Mouse (Mus musculus): ENCODE data around the gene BC049730. TPM values are rescaled to one million over a fixed set of nuclear protein-coding genes. Genes with fewer than 3 reads are reported as not detected.

Gene BC049730
- polyA plus RNA-seq, 1 experiment from 2014 or later: not detected

GRCm38 (mm10) chr7:24753476-24753875 is 44.4 kb downstream of the BC049730 start:
- H3K9me3 ChIP-seq (ENCODE audit: control insufficient read depth, low read length): no peaks in the 10 kb centered on the region
- no peaks in the 10 kb centered on the region for H3K36me3 ChIP-seq (ENCODE audit: control insufficient read depth, insufficient read depth, low read length)
- no peaks in the 10 kb centered on the region for H3K4me1 ChIP-seq (ENCODE audit: control insufficient read depth, insufficient read depth, low read length)
- H3K4me2 ChIP-seq (ENCODE audit: low read depth, low read length): no peak overlapping the region
- no peak overlapping the region for H3K27ac ChIP-seq (ENCODE audit: low read depth, low read length)
- no peak overlapping the region for H3K4me3 ChIP-seq (ENCODE audit: low read depth, low read length)
- WGBS: 77% methylated on average over 5 of the region's 5 CpGs
- no peak overlapping the region for H3K9ac ChIP-seq (replicated peaks; ENCODE audit: low read depth, low read length)
- H3K27me3 ChIP-seq (ENCODE audit: control insufficient read depth, insufficient read depth, low read length): no peaks in the 10 kb centered on the region
- ATAC-seq (ENCODE audit: low read depth): no peak

- Histone ChIP-seq H3K4me3 (ENCODE audit: low read depth, low read length) (no peak overlapping the region), H3K9ac (replicated peaks; ENCODE audit: low read depth, low read length) (no peak overlapping the region), H3K27ac (ENCODE audit: low read depth, low read length) (no peak overlapping the region), H3K27me3 (ENCODE audit: control insufficient read depth, insufficient read depth, low read length) (no peaks in the 10 kb centered on the region), H3K36me3 (ENCODE audit: control insufficient read depth, insufficient read depth, low read length) (no peaks in the 10 kb centered on the region), H3K4me1 (ENCODE audit: control insufficient read depth, insufficient read depth, low read length) (no peaks in the 10 kb centered on the region), H3K4me2 (ENCODE audit: low read depth, low read length) (no peak overlapping the region), H3K9me3 (ENCODE audit: control insufficient read depth, low read length) (no peaks in the 10 kb centered on the region)
- WGBS: 92% methylated on average over 1 of the region's 1 CpGs
- no peak for ATAC-seq (ENCODE audit: low read depth)
Observed at GRCm38 (mm10) chr7:24758520-24758919, 49.5 kb downstream of the BC049730 start.

DNA sequence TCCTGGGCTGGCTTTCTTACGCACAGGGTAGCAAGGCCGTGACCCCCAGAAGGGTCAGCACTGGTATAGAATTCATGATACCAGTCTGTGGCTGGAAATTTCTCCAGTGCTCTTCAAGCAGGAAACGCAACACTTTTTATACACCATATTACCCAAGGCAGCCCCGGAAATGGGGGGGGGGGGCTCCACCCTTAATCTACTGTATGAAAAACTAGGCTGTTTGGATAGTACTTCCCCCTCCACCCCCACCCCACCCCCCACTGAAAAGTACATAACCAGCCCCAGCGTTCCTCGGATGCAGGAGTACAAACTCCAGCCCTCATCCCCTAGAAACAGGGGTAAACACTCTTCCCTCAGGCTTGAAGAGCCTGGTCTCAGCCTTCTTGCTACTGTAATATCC is 51.2 kb downstream of the BC049730 start, which contains the start of gene Cd177:
Gene Cd177, minus strand, starts transcription at position 101 of the 400 bp plus-strand sequence.
- no peaks in the 10 kb centered on the region for H3K4me1 ChIP-seq (ENCODE audit: control insufficient read depth, insufficient read depth, low read length)
- H3K27me3 ChIP-seq (ENCODE audit: control insufficient read depth, insufficient read depth, low read length): no peaks in the 10 kb centered on the region
- no peak within 1 kb of the TSS for H3K9ac ChIP-seq (replicated peaks; ENCODE audit: low read depth, low read length)
- WGBS: 76% methylated on average over 6 of the region's 6 CpGs
- no peaks in the 10 kb centered on the region for H3K36me3 ChIP-seq (ENCODE audit: control insufficient read depth, insufficient read depth, low read length)
- no peaks in the 10 kb centered on the region for H3K9me3 ChIP-seq (ENCODE audit: control insufficient read depth, low read length)
- no peak within 1 kb of the TSS for H3K4me3 ChIP-seq (ENCODE audit: low read depth, low read length)
- H3K27ac ChIP-seq (ENCODE audit: low read depth, low read length): no peak within 1 kb of the TSS
- ATAC-seq (ENCODE audit: low read depth): no peak
- no peak within 1 kb of the TSS for H3K4me2 ChIP-seq (ENCODE audit: low read depth, low read length)

DNA sequence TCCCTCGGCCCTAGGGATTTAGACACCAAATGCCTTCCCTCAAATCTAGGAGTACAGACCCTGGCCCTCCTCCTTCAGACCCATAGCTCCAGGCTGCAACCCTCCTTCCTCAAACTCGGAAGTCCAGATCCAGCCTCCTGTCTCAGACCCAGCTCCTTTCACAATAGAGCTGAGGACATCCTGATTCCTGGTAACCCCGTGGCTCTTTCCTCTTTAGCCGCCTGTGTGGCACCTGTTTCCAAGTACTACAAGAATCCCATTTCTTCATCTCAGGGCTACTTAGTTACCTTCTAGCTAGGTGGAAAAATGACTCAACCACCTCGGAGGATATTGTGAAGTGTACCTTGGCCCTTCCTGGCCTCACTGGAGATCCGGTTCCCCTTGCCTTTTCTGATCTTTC is 52.1 kb downstream of the BC049730 start:
- H3K4me2 ChIP-seq (ENCODE audit: low read depth, low read length): no peak overlapping the region
- no peaks in the 10 kb centered on the region for H3K27me3 ChIP-seq (ENCODE audit: control insufficient read depth, insufficient read depth, low read length)
- H3K27ac ChIP-seq (ENCODE audit: low read depth, low read length): no peak overlapping the region
- H3K4me3 ChIP-seq (ENCODE audit: low read depth, low read length): no peak overlapping the region
- H3K9ac ChIP-seq (replicated peaks; ENCODE audit: low read depth, low read length): no peak overlapping the region
- no peaks in the 10 kb centered on the region for H3K9me3 ChIP-seq (ENCODE audit: control insufficient read depth, low read length)
- ATAC-seq (ENCODE audit: low read depth): no peak
- H3K36me3 ChIP-seq (ENCODE audit: control insufficient read depth, insufficient read depth, low read length): no peaks in the 10 kb centered on the region
- WGBS: 85% methylated on average over 6 of the region's 6 CpGs
- H3K4me1 ChIP-seq (ENCODE audit: control insufficient read depth, insufficient read depth, low read length): no peaks in the 10 kb centered on the region

GRCm38 (mm10) chr7:24762574-24762973 is 53.5 kb downstream of the BC049730 start:
- Histone ChIP-seq H3K4me2 (ENCODE audit: low read depth, low read length) (no peak overlapping the region), H3K4me1 (ENCODE audit: control insufficient read depth, insufficient read depth, low read length) (no peaks in the 10 kb centered on the region), H3K27me3 (ENCODE audit: control insufficient read depth, insufficient read depth, low read length) (no peaks in the 10 kb centered on the region), H3K9me3 (ENCODE audit: control insufficient read depth, low read length) (no peaks in the 10 kb centered on the region), H3K36me3 (ENCODE audit: control insufficient read depth, insufficient read depth, low read length) (no peaks in the 10 kb centered on the region), H3K9ac (replicated peaks; ENCODE audit: low read depth, low read length) (no peak overlapping the region), H3K27ac (ENCODE audit: low read depth, low read length) (no peak overlapping the region), H3K4me3 (ENCODE audit: low read depth, low read length) (no peak overlapping the region)
- 95% methylated on average over 8 of the region's 8 CpGs for WGBS
- no peak for ATAC-seq (ENCODE audit: low read depth)

Other genes starting within 250 kb of the BC049730 start
- gene Plaur, start 246.8 kb upstream of the BC049730 start, polyA plus RNA-seq (2014; fragmentation: Nextera tagmentation; extraction: Ambion mirVana): 0.81 and 1.6 TPM in 2 replicates
- gene Cadm4, start 227.2 kb upstream of the BC049730 start, polyA plus RNA-seq (2014; fragmentation: Nextera tagmentation; extraction: Ambion mirVana): 15.9 and 22.6 TPM in 2 replicates
- gene Zfp428, start 202.2 kb upstream of the BC049730 start, polyA plus RNA-seq (2014; fragmentation: Nextera tagmentation; extraction: Ambion mirVana): 165 and 211 TPM in 2 replicates
- 1.6 and 2.2 TPM in 2 replicates for gene AC161166.1, start 196.8 kb upstream of the BC049730 start, polyA plus RNA-seq (2014; fragmentation: Nextera tagmentation; extraction: Ambion mirVana)
- gene Irgq, start 178.6 kb upstream of the BC049730 start, polyA plus RNA-seq (2014; fragmentation: Nextera tagmentation; extraction: Ambion mirVana): 21.5 and 27.0 TPM in 2 replicates
- not detected in 2 replicates for gene Pinlyp, start 163.1 kb upstream of the BC049730 start, polyA plus RNA-seq (2014; fragmentation: Nextera tagmentation; extraction: Ambion mirVana)
- gene Xrcc1, start 163.0 kb upstream of the BC049730 start, polyA plus RNA-seq (2014; fragmentation: Nextera tagmentation; extraction: Ambion mirVana): 54.1 and 57.4 TPM in 2 replicates
- 26.4 and 27.9 TPM in 2 replicates for gene Ethe1, start 121.7 kb upstream of the BC049730 start, polyA plus RNA-seq (2014; fragmentation: Nextera tagmentation; extraction: Ambion mirVana)
- 8.5 and 9.4 TPM in 2 replicates for gene Zfp575, start 121.6 kb upstream of the BC049730 start, polyA plus RNA-seq (2014; fragmentation: Nextera tagmentation; extraction: Ambion mirVana)
- gene Phldb3, start 98.5 kb upstream of the BC049730 start, polyA plus RNA-seq (2014; fragmentation: Nextera tagmentation; extraction: Ambion mirVana): not detected in 2 replicates
- gene Lypd3, start 72.7 kb upstream of the BC049730 start, polyA plus RNA-seq (2014; fragmentation: Nextera tagmentation; extraction: Ambion mirVana): 0.16 TPM in 1 of 2 replicates, not detected in the other
- not detected in 2 replicates for gene Tex101, start 32.6 kb upstream of the BC049730 start, polyA plus RNA-seq (2014; fragmentation: Nextera tagmentation; extraction: Ambion mirVana)
- not detected in 2 replicates for gene Gm4763, start 17.7 kb downstream of the BC049730 start, polyA plus RNA-seq (2014; fragmentation: Nextera tagmentation; extraction: Ambion mirVana)
- 0.11 TPM in 1 of 2 replicates, not detected in the other for gene Cd177, start 51.1 kb downstream of the BC049730 start, polyA plus RNA-seq (2014; fragmentation: Nextera tagmentation; extraction: Ambion mirVana)
- 0.99 and 1.2 TPM in 2 replicates for gene Ceacam10, start 68.0 kb downstream of the BC049730 start, polyA plus RNA-seq (2014; fragmentation: Nextera tagmentation; extraction: Ambion mirVana)
- gene Gm9844, start 153.0 kb downstream of the BC049730 start, polyA plus RNA-seq (2014; fragmentation: Nextera tagmentation; extraction: Ambion mirVana): 25.0 and 25.6 TPM in 2 replicates
- not detected in 2 replicates for gene Lypd4, start 160.7 kb downstream of the BC049730 start, polyA plus RNA-seq (2014; fragmentation: Nextera tagmentation; extraction: Ambion mirVana)
- 0.22 TPM in 1 of 2 replicates, not detected in the other for gene Dmrtc2, start 160.8 kb downstream of the BC049730 start, polyA plus RNA-seq (2014; fragmentation: Nextera tagmentation; extraction: Ambion mirVana)
- gene Rps19, start 175.1 kb downstream of the BC049730 start, polyA plus RNA-seq (2014; fragmentation: Nextera tagmentation; extraction: Ambion mirVana): 1,219 and 1,260 TPM in 2 replicates
- gene Cd79a, start 188.1 kb downstream of the BC049730 start, polyA plus RNA-seq (2014; fragmentation: Nextera tagmentation; extraction: Ambion mirVana): 0.16 and 0.18 TPM in 2 replicates
- gene Arhgef1, start 193.7 kb downstream of the BC049730 start, polyA plus RNA-seq (2014; fragmentation: Nextera tagmentation; extraction: Ambion mirVana): 65.6 and 71.6 TPM in 2 replicates
- 1.2 and 1.5 TPM in 2 replicates for gene Gm4881, start 235.3 kb downstream of the BC049730 start, polyA plus RNA-seq (2014; fragmentation: Nextera tagmentation; extraction: Ambion mirVana)